Mouse (Mus musculus) thymus, postnatal 14 days (tissue): ENCODE data around the gene Filip1l.
A peak's percentile ranks its signal among the peaks of the same experiment; 100 is the strongest.

Source experiments
- DNase-seq: peaks from one replicate; pipeline ENCODE4 v3.0.0; 2021

Gene Filip1l

GRCm38 (mm10) chr16:57352751-57353150 lies at the start of gene Filip1l:
Gene Filip1l, plus strand, starts transcription at chr16:57353093.
- no peak for DNase-seq

- no peak for DNase-seq
Measured at GRCm38 (mm10) chr16:57303716-57304115, 49.2 kb upstream of the Filip1l start.

- no peak for DNase-seq
Measured at GRCm38 (mm10) chr16:57305463-57305862, 47.4 kb upstream of the Filip1l start.

- DNase-seq, result no peak
Measured at GRCm38 (mm10) chr16:57312130-57312529, 40.8 kb upstream of the Filip1l start.

- peak; percentile 20 for DNase-seq
Measured at GRCm38 (mm10) chr16:57313487-57313886, 39.4 kb upstream of the Filip1l start.

GRCm38 (mm10) chr16:57314236-57314635 lies 38.7 kb upstream of the Filip1l start:
- DNase-seq, result no peak

GRCm38 (mm10) chr16:57315026-57315425 lies 37.9 kb upstream of the Filip1l start:
- DNase-seq, result no peak

GRCm38 (mm10) chr16:57317127-57317526 lies 35.8 kb upstream of the Filip1l start:
- peak; percentile 17 for DNase-seq

GRCm38 (mm10) chr16:57317882-57318636 lies 34.8 kb upstream of the Filip1l start:
- DNase-seq, result no peak

GRCm38 (mm10) chr16:57318637-57319125 lies 34.2 kb upstream of the Filip1l start:
- DNase-seq, result no peak

- no peak for DNase-seq
Measured at GRCm38 (mm10) chr16:57319284-57320124, 33.4 kb upstream of the Filip1l start.

- no peak for DNase-seq
Measured at GRCm38 (mm10) chr16:57326996-57327395, 25.9 kb upstream of the Filip1l start.

GRCm38 (mm10) chr16:57329028-57329427 lies 23.9 kb upstream of the Filip1l start:
- DNase-seq, result no peak

- no peak for DNase-seq
Measured at GRCm38 (mm10) chr16:57330111-57330510, 22.8 kb upstream of the Filip1l start.

- DNase-seq, result no peak
Measured at GRCm38 (mm10) chr16:57332301-57332700, 20.6 kb upstream of the Filip1l start.

- peak; percentile 7 for DNase-seq
Measured at GRCm38 (mm10) chr16:57336770-57337423, 16.0 kb upstream of the Filip1l start.

GRCm38 (mm10) chr16:57339765-57340612 lies 12.9 kb upstream of the Filip1l start:
- no peak for DNase-seq

- DNase-seq, result no peak
Measured at GRCm38 (mm10) chr16:57340613-57340898, 12.3 kb upstream of the Filip1l start.

GRCm38 (mm10) chr16:57346258-57346657 lies 6.6 kb upstream of the Filip1l start:
- DNase-seq, result no peak

GRCm38 (mm10) chr16:57349039-57349438 lies 3.9 kb upstream of the Filip1l start:
- DNase-seq, result no peak

GRCm38 (mm10) chr16:57349689-57350088 lies 3.2 kb upstream of the Filip1l start:
- no peak for DNase-seq

- DNase-seq, result no peak
Measured at GRCm38 (mm10) chr16:57353166-57353721, 351 bp downstream of the Filip1l start.
